Mouse (Mus musculus): Measurements from ENCODE around the gene Crybb1. TPM values are rescaled to one million over a fixed set of nuclear protein-coding genes. Genes with fewer than 3 reads are reported as not detected.

Gene Crybb1
- 0.25 and 3.6 TPM in 2 replicates for polyA plus RNA-seq (2012; ENCODE audit: insufficient read depth, low replicate concordance)

DNA sequence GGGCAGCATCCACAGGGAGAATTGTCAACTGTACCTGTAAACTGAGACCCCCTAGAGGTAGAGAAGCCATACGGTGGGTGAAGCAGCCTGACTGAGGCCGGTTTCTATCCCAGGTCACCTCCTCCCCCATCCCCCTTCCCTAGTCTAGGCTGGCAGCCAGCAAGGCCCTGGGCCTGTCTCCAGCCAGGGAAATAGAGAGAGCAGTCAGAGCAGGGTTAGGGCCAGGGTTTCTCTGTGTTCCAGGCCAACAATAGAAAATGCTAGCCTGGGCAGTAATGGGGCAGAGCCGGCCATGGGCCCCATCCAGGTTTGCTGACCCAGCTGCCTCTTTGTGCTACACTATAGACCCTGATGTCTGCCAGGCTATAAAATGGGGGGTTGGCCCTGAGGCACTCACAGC lies at the start of gene Crybb1:
Gene Crybb1 (plus strand): TSS at position 390 of the 400 bp plus-strand sequence.
- H3K27me3 ChIP-seq (replicated peaks): peaks cover 30% of the 10 kb centered on the region
- peaks cover 99% of the 10 kb centered on the region for H3K4me1 ChIP-seq
- H3K9me3 ChIP-seq: peaks cover 6% of the 10 kb centered on the region; the same call in 1 of the 2 replicates
- H3K4me3 ChIP-seq (replicated peaks): peak within 1 kb of the TSS; percentile 24
- peaks cover 3% of the 10 kb centered on the region for H3K36me3 ChIP-seq (replicated peaks; ENCODE audit: low read length)
- TF ChIP-seq GATA1 (IDR thresholded peaks at IDR 0.05; ENCODE audit: borderline replicate concordance, low read length) (no peak), FLI1 (IDR thresholded peaks at IDR 0.05; ENCODE audit: low read length) (no peak)

GRCm38 (mm10) chr5:112206543-112207255 lies 48.9 kb upstream of the Crybb1 start:
- TF ChIP-seq FLI1 (IDR thresholded peaks at IDR 0.05; ENCODE audit: low read length) (no peak), GATA1 (IDR thresholded peaks at IDR 0.05; ENCODE audit: borderline replicate concordance, low read length) (no peak)
- no peaks in the 10 kb centered on the region for H3K36me3 ChIP-seq (replicated peaks; ENCODE audit: low read length)
- peaks cover 77% of the 10 kb centered on the region for H3K27me3 ChIP-seq (replicated peaks)
- H3K9me3 ChIP-seq: peaks cover 10% of the 10 kb centered on the region
- H3K4me1 ChIP-seq: peaks cover 2% of the 10 kb centered on the region; the same call in 1 of the 2 replicates
- H3K4me3 ChIP-seq (replicated peaks): no peak overlapping the region

DNA sequence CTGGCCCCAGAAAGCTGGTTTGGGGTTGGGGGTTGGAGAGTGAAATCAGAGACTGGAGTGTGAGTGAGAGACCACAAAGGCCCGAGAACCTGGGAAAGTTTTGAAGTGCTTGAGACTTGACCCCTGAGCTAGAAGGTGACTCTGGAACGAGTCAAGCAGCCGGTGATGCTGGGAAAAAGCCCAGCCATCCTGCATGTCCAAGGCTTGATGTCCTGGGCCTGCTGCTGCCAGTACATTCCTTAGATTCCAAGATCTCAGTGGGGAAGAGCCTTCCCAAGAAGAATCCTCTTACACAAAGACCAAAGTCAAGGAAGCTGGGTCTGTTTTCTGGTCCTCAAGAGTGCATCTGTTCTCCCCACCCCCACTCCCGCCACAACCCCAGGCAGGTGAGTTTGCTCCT lies 47.3 kb upstream of the Crybb1 start:
- Histone ChIP-seq H3K9me3 (peaks cover 14% of the 10 kb centered on the region), H3K4me3 (replicated peaks) (no peak overlapping the region), H3K4me1 (peaks cover 6% of the 10 kb centered on the region), H3K36me3 (replicated peaks; ENCODE audit: low read length) (no peaks in the 10 kb centered on the region), H3K27me3 (replicated peaks) (peaks cover 80% of the 10 kb centered on the region)
- TF ChIP-seq GATA1 (IDR thresholded peaks at IDR 0.05; ENCODE audit: borderline replicate concordance, low read length) (no peak), FLI1 (IDR thresholded peaks at IDR 0.05; ENCODE audit: low read length) (no peak)

- H3K27me3 ChIP-seq (replicated peaks): peaks cover 77% of the 10 kb centered on the region
- no peak overlapping the region for H3K4me3 ChIP-seq (replicated peaks)
- TF ChIP-seq FLI1 (IDR thresholded peaks at IDR 0.05; ENCODE audit: low read length): no peak
- no peak for TF ChIP-seq GATA1 (IDR thresholded peaks at IDR 0.05; ENCODE audit: borderline replicate concordance, low read length)
- peaks cover 20% of the 10 kb centered on the region for H3K4me1 ChIP-seq
- no peaks in the 10 kb centered on the region for H3K36me3 ChIP-seq (replicated peaks; ENCODE audit: low read length)
- peaks cover 14% of the 10 kb centered on the region for H3K9me3 ChIP-seq
Observed at GRCm38 (mm10) chr5:112210104-112210503, 45.5 kb upstream of the Crybb1 start.

- no peak for TF ChIP-seq GATA1 (IDR thresholded peaks at IDR 0.05; ENCODE audit: borderline replicate concordance, low read length)
- no peak for TF ChIP-seq FLI1 (IDR thresholded peaks at IDR 0.05; ENCODE audit: low read length)
- peaks cover 36% of the 10 kb centered on the region for H3K4me1 ChIP-seq
- peaks cover 74% of the 10 kb centered on the region for H3K27me3 ChIP-seq (replicated peaks)
- H3K4me3 ChIP-seq (replicated peaks): no peak overlapping the region
- H3K9me3 ChIP-seq: peaks cover 14% of the 10 kb centered on the region
- H3K36me3 ChIP-seq (replicated peaks; ENCODE audit: low read length): no peaks in the 10 kb centered on the region
Observed at GRCm38 (mm10) chr5:112211911-112212310, 43.7 kb upstream of the Crybb1 start.

- peaks cover 45% of the 10 kb centered on the region for H3K4me1 ChIP-seq
- H3K27me3 ChIP-seq (replicated peaks): peaks cover 78% of the 10 kb centered on the region
- TF ChIP-seq FLI1 (IDR thresholded peaks at IDR 0.05; ENCODE audit: low read length): no peak
- no peak for TF ChIP-seq GATA1 (IDR thresholded peaks at IDR 0.05; ENCODE audit: borderline replicate concordance, low read length)
- no peak overlapping the region for H3K4me3 ChIP-seq (replicated peaks)
- H3K9me3 ChIP-seq: peaks cover 14% of the 10 kb centered on the region
- H3K36me3 ChIP-seq (replicated peaks; ENCODE audit: low read length): no peaks in the 10 kb centered on the region
Observed at GRCm38 (mm10) chr5:112212711-112213264, 42.8 kb upstream of the Crybb1 start.

GRCm38 (mm10) chr5:112213331-112214240 lies 42.0 kb upstream of the Crybb1 start:
- no peak overlapping the region for H3K4me3 ChIP-seq (replicated peaks)
- H3K27me3 ChIP-seq (replicated peaks): peaks cover 78% of the 10 kb centered on the region
- no peaks in the 10 kb centered on the region for H3K36me3 ChIP-seq (replicated peaks; ENCODE audit: low read length)
- peaks cover 14% of the 10 kb centered on the region for H3K9me3 ChIP-seq
- H3K4me1 ChIP-seq: peaks cover 53% of the 10 kb centered on the region
- TF ChIP-seq FLI1 (IDR thresholded peaks at IDR 0.05; ENCODE audit: low read length) (no peak), GATA1 (IDR thresholded peaks at IDR 0.05; ENCODE audit: borderline replicate concordance, low read length) (no peak)

- Histone ChIP-seq H3K36me3 (replicated peaks; ENCODE audit: low read length) (no peaks in the 10 kb centered on the region), H3K4me3 (replicated peaks) (peak overlapping the region; percentile 76), H3K4me1 (peaks cover 61% of the 10 kb centered on the region), H3K27me3 (replicated peaks) (peaks cover 74% of the 10 kb centered on the region), H3K9me3 (peaks cover 14% of the 10 kb centered on the region)
- TF ChIP-seq GATA1 (IDR thresholded peaks at IDR 0.05; ENCODE audit: borderline replicate concordance, low read length) (no peak), FLI1 (IDR thresholded peaks at IDR 0.05; ENCODE audit: low read length) (no peak)
Observed at GRCm38 (mm10) chr5:112214419-112214818, 41.2 kb upstream of the Crybb1 start.

GRCm38 (mm10) chr5:112215291-112215751 lies 40.3 kb upstream of the Crybb1 start:
- H3K27me3 ChIP-seq (replicated peaks): peaks cover 71% of the 10 kb centered on the region
- no peak overlapping the region for H3K4me3 ChIP-seq (replicated peaks)
- H3K4me1 ChIP-seq: peaks cover 70% of the 10 kb centered on the region
- H3K36me3 ChIP-seq (replicated peaks; ENCODE audit: low read length): no peaks in the 10 kb centered on the region
- H3K9me3 ChIP-seq: peaks cover 14% of the 10 kb centered on the region
- no peak for TF ChIP-seq FLI1 (IDR thresholded peaks at IDR 0.05; ENCODE audit: low read length)
- TF ChIP-seq GATA1 (IDR thresholded peaks at IDR 0.05; ENCODE audit: borderline replicate concordance, low read length): no peak
